Mouse (Mus musculus): ENCODE measurements around the gene Camk1d. TPM values are rescaled to one million over a fixed set of nuclear protein-coding genes. Genes with fewer than 3 reads are reported as not detected.

Camk1d gene
- polyA plus RNA-seq, 1 experiment = 9.8 TPM

- WGBS = 83% methylated on average over 6 of the region's 6 CpGs
- TF ChIP-seq POLR2A (IDR thresholded peaks at IDR 0.05; ENCODE audit: borderline replicate concordance, control insufficient read depth, low read depth, low read length) (no peak), CTCF (IDR thresholded peaks at IDR 0.05; ENCODE audit: control insufficient read depth, insufficient read depth, low read length) (no peak)
- no peak overlapping the region for H3K4me3 ChIP-seq (replicated peaks; ENCODE audit: control insufficient read depth, low read depth, low read length)
- no peak overlapping the region for H3K27ac ChIP-seq (ENCODE audit: control insufficient read depth, insufficient read depth, low read depth, low read length, poor library complexity)
- no peaks in the 10 kb centered on the region for H3K4me1 ChIP-seq (ENCODE audit: control insufficient read depth, insufficient read depth, low read length)
These were observed 129.8 kb downstream of the Camk1d start for GRCm38 (mm10) chr2:5584318-5585027.

- Histone ChIP-seq H3K4me3 (replicated peaks; ENCODE audit: control insufficient read depth, low read depth, low read length) (no peak overlapping the region), H3K4me1 (ENCODE audit: control insufficient read depth, insufficient read depth, low read length) (no peaks in the 10 kb centered on the region), H3K27ac (ENCODE audit: control insufficient read depth, insufficient read depth, low read depth, low read length, poor library complexity) (no peak overlapping the region)
- WGBS = 30% methylated on average over 4 of the region's 4 CpGs
- TF ChIP-seq POLR2A (IDR thresholded peaks at IDR 0.05; ENCODE audit: borderline replicate concordance, control insufficient read depth, low read depth, low read length) (no peak), CTCF (IDR thresholded peaks at IDR 0.05; ENCODE audit: control insufficient read depth, insufficient read depth, low read length) (no peak)
These were observed 134.9 kb downstream of the Camk1d start for GRCm38 (mm10) chr2:5579391-5579790.

GRCm38 (mm10) chr2:5577399-5578129 lies 136.8 kb downstream of the Camk1d start:
- 77% methylated on average over 9 of the region's 9 CpGs for WGBS
- TF ChIP-seq CTCF (IDR thresholded peaks at IDR 0.05; ENCODE audit: control insufficient read depth, insufficient read depth, low read length) = no peak
- TF ChIP-seq POLR2A (IDR thresholded peaks at IDR 0.05; ENCODE audit: borderline replicate concordance, control insufficient read depth, low read depth, low read length) = no peak
- H3K4me3 ChIP-seq (replicated peaks; ENCODE audit: control insufficient read depth, low read depth, low read length) = no peak overlapping the region
- no peaks in the 10 kb centered on the region for H3K4me1 ChIP-seq (ENCODE audit: control insufficient read depth, insufficient read depth, low read length)
- H3K27ac ChIP-seq (ENCODE audit: control insufficient read depth, insufficient read depth, low read depth, low read length, poor library complexity) = no peak overlapping the region

- TF ChIP-seq POLR2A (IDR thresholded peaks at IDR 0.05; ENCODE audit: borderline replicate concordance, control insufficient read depth, low read depth, low read length) (no peak), CTCF (IDR thresholded peaks at IDR 0.05; ENCODE audit: control insufficient read depth, insufficient read depth, low read length) (no peak)
- no peak overlapping the region for H3K27ac ChIP-seq (ENCODE audit: control insufficient read depth, insufficient read depth, low read depth, low read length, poor library complexity)
- H3K4me3 ChIP-seq (replicated peaks; ENCODE audit: control insufficient read depth, low read depth, low read length) = no peak overlapping the region
- WGBS = 84% methylated on average over 10 of the region's 10 CpGs
- H3K4me1 ChIP-seq (ENCODE audit: control insufficient read depth, insufficient read depth, low read length) = no peaks in the 10 kb centered on the region
These were observed 141.9 kb downstream of the Camk1d start for GRCm38 (mm10) chr2:5572314-5573006.

- 74% methylated on average over 5 of the region's 5 CpGs for WGBS
- Histone ChIP-seq H3K27ac (ENCODE audit: control insufficient read depth, insufficient read depth, low read depth, low read length, poor library complexity) (no peak overlapping the region), H3K4me1 (ENCODE audit: control insufficient read depth, insufficient read depth, low read length) (no peaks in the 10 kb centered on the region), H3K4me3 (replicated peaks; ENCODE audit: control insufficient read depth, low read depth, low read length) (no peak overlapping the region)
- TF ChIP-seq CTCF (IDR thresholded peaks at IDR 0.05; ENCODE audit: control insufficient read depth, insufficient read depth, low read length) = no peak
- no peak for TF ChIP-seq POLR2A (IDR thresholded peaks at IDR 0.05; ENCODE audit: borderline replicate concordance, control insufficient read depth, low read depth, low read length)
These were observed 147.7 kb downstream of the Camk1d start for GRCm38 (mm10) chr2:5566611-5567010.

GRCm38 (mm10) chr2:5563685-5564084 lies 150.6 kb downstream of the Camk1d start:
- no peak for TF ChIP-seq CTCF (IDR thresholded peaks at IDR 0.05; ENCODE audit: control insufficient read depth, insufficient read depth, low read length)
- no peak for TF ChIP-seq POLR2A (IDR thresholded peaks at IDR 0.05; ENCODE audit: borderline replicate concordance, control insufficient read depth, low read depth, low read length)
- Histone ChIP-seq H3K4me1 (ENCODE audit: control insufficient read depth, insufficient read depth, low read length) (no peaks in the 10 kb centered on the region), H3K27ac (ENCODE audit: control insufficient read depth, insufficient read depth, low read depth, low read length, poor library complexity) (no peak overlapping the region), H3K4me3 (replicated peaks; ENCODE audit: control insufficient read depth, low read depth, low read length) (no peak overlapping the region)
- 83% methylated on average over 4 of the region's 4 CpGs for WGBS

- WGBS = 84% methylated on average over 3 of the region's 3 CpGs
- no peak overlapping the region for H3K4me3 ChIP-seq (replicated peaks; ENCODE audit: control insufficient read depth, low read depth, low read length)
- H3K27ac ChIP-seq (ENCODE audit: control insufficient read depth, insufficient read depth, low read depth, low read length, poor library complexity) = no peak overlapping the region
- no peaks in the 10 kb centered on the region for H3K4me1 ChIP-seq (ENCODE audit: control insufficient read depth, insufficient read depth, low read length)
- TF ChIP-seq CTCF (IDR thresholded peaks at IDR 0.05; ENCODE audit: control insufficient read depth, insufficient read depth, low read length) (no peak), POLR2A (IDR thresholded peaks at IDR 0.05; ENCODE audit: borderline replicate concordance, control insufficient read depth, low read depth, low read length) (no peak)
These were observed 152.9 kb downstream of the Camk1d start for GRCm38 (mm10) chr2:5561446-5561845.

GRCm38 (mm10) chr2:5553264-5553663 lies 161.1 kb downstream of the Camk1d start:
- H3K27ac ChIP-seq (ENCODE audit: control insufficient read depth, insufficient read depth, low read depth, low read length, poor library complexity) = no peak overlapping the region
- 81% methylated on average over 3 of the region's 3 CpGs for WGBS
- no peak for TF ChIP-seq CTCF (IDR thresholded peaks at IDR 0.05; ENCODE audit: control insufficient read depth, insufficient read depth, low read length)
- TF ChIP-seq POLR2A (IDR thresholded peaks at IDR 0.05; ENCODE audit: borderline replicate concordance, control insufficient read depth, low read depth, low read length) = no peak
- H3K4me1 ChIP-seq (ENCODE audit: control insufficient read depth, insufficient read depth, low read length) = no peaks in the 10 kb centered on the region
- H3K4me3 ChIP-seq (replicated peaks; ENCODE audit: control insufficient read depth, low read depth, low read length) = no peak overlapping the region

All from bone marrow, adult 2 months (tissue).